Mouse (Mus musculus) bone marrow, adult 2 months (tissue): ENCODE measurements at regions not wholly inside any gene's neighbourhood (a gene's known extent, or its start where the extent isn't known, plus 50 kb on each side); places are given as distances from the start of the nearest gene placed in this dataset.

ENCODE experiments used
- CTCF ChIP-seq: fragments of 200-500 bp; IDR thresholded peaks from 2 replicates; pipeline ENCODE4 v1.5.1; 2011; ENCODE audit warnings: low read length, control low read depth; ENCODE audit not compliant: control insufficient read depth, insufficient read depth
- POLR2A ChIP-seq: fragments of 200-500 bp; IDR thresholded peaks from 2 replicates; pipeline ENCODE4 v1.6.1; 2011; ENCODE audit warnings: low read depth, mild to moderate bottlenecking, control low read depth, low read length, borderline replicate concordance; ENCODE audit not compliant: control insufficient read depth

DNA sequence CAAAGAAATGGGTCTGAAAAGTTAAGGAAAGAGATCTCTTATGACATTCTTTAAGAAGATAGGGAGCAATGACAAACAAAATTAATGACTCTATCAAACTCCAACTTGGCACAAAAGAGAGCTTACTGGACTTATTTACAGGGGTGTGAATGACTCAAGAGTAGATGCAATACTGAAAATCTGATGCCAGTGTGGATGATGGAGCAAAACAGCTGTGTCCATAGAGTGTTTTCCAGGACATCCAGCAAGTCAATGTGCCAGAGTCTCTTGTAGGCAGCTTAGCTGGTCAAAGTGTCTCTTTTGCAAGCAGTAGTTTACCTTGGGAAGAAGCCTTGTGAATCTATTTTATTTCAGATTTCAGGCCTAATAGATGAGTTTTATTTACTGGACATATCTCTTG lies 1248.2 kb downstream of the Gsdmc2 start:
- TF ChIP-seq CTCF: no peak
- TF ChIP-seq POLR2A: no peak
